Mouse (Mus musculus) adrenal gland, postnatal 14 days (tissue): Measurements from ENCODE around the gene Smarca5. TPM values are rescaled to one million over a fixed set of nuclear protein-coding genes. Genes with fewer than 3 reads are reported as not detected.

Source experiments
- DNase-seq: peaks from one replicate; pipeline ENCODE4 v3.0.0; 2021; ENCODE audit warnings: mixed read lengths
- long read RNA-seq, 2 experiments: library from polyadenylated mRNA; stranded (forward); transcript quantifications; one replicate each; pipeline ENCODE4 v2.0.0; 2021
- total RNA-seq: library from RNA; stranded (reverse); gene quantifications from 2 replicates; pipeline ENCODE4 v1.2.3, GENCODE M21; 2021

The Smarca5 gene
- 69.8 and 71.7 TPM in 2 replicates for total RNA-seq
- long read RNA-seq, experiment 1, full-length matches to known transcripts = 63 of 85 reads
- long read RNA-seq, experiment 1, partial matches to known transcripts = 19 of 85 reads
- long read RNA-seq, experiment 1, other reads (novel, unspliced or antisense) = 3 of 85 reads
- long read RNA-seq, experiment 2, full-length matches to known transcripts = 58 of 70 reads
- long read RNA-seq, experiment 2, partial matches to known transcripts = 11 of 70 reads
- long read RNA-seq, experiment 2, other reads (novel, unspliced or antisense) = 1 of 70 reads

- DNase-seq = peak; percentile 97
Observed at GRCm38 (mm10) chr8:80739155-80739924, at the start of gene Smarca5. TSS of gene Smarca5 (minus strand) at chr8:80739497.

GRCm38 (mm10) chr8:80784559-80784958 lies 45.3 kb upstream of the Smarca5 start:
- DNase-seq = no peak

- DNase-seq = no peak
Observed at GRCm38 (mm10) chr8:80783271-80783670, 44.0 kb upstream of the Smarca5 start.

- no peak for DNase-seq
Observed at GRCm38 (mm10) chr8:80781338-80781737, 42.0 kb upstream of the Smarca5 start.

GRCm38 (mm10) chr8:80780271-80780670 lies 41.0 kb upstream of the Smarca5 start:
- DNase-seq = no peak

GRCm38 (mm10) chr8:80776436-80776835 lies 37.1 kb upstream of the Smarca5 start:
- DNase-seq = peak; percentile 14

GRCm38 (mm10) chr8:80772732-80773460 lies 33.6 kb upstream of the Smarca5 start:
- no peak for DNase-seq

GRCm38 (mm10) chr8:80768451-80768850 lies 29.2 kb upstream of the Smarca5 start:
- DNase-seq = no peak

GRCm38 (mm10) chr8:80753017-80753715 lies 13.9 kb upstream of the Smarca5 start:
- DNase-seq = peak; percentile 89

- DNase-seq = no peak
Observed at GRCm38 (mm10) chr8:80752429-80752828, 13.1 kb upstream of the Smarca5 start.

- DNase-seq = no peak
Observed at GRCm38 (mm10) chr8:80749091-80749490, 9.8 kb upstream of the Smarca5 start.

- DNase-seq = no peak
Observed at GRCm38 (mm10) chr8:80739932-80740331, 635 bp upstream of the Smarca5 start.

GRCm38 (mm10) chr8:80738388-80739154 lies 726 bp downstream of the Smarca5 start:
- peak; percentile 64 for DNase-seq

GRCm38 (mm10) chr8:80738046-80738387 lies 1.3 kb downstream of the Smarca5 start:
- peak; percentile 39 for DNase-seq

- no peak for DNase-seq
Observed at GRCm38 (mm10) chr8:80732326-80732725, 7.0 kb downstream of the Smarca5 start.

- DNase-seq = no peak
Observed at GRCm38 (mm10) chr8:80714461-80714860, 24.8 kb downstream of the Smarca5 start.

GRCm38 (mm10) chr8:80710670-80711400 lies 28.5 kb downstream of the Smarca5 start:
- DNase-seq = peak; percentile 55

- peak; percentile 83 for DNase-seq
Observed at GRCm38 (mm10) chr8:80688141-80688540, 51.2 kb downstream of the Smarca5 start.

- DNase-seq = no peak
Observed at GRCm38 (mm10) chr8:80683756-80684335, 55.5 kb downstream of the Smarca5 start.

GRCm38 (mm10) chr8:80682594-80682993 lies 56.7 kb downstream of the Smarca5 start:
- no peak for DNase-seq
